Mouse (Mus musculus): Measurements from ENCODE around the gene Stat2. TPM values are rescaled to one million over a fixed set of nuclear protein-coding genes. Genes with fewer than 3 reads are reported as not detected.
A peak's percentile ranks its signal among the peaks of the same experiment; 100 is the strongest.

Gene Stat2
- polyA plus RNA-seq, 1 experiment: 29.7 TPM

GRCm38 (mm10) chr10:128336597-128336996, 66.2 kb downstream of the Stat2 start:
- Histone ChIP-seq H3K9me3 (replicated peaks; ENCODE audit: control insufficient read depth, insufficient read depth, low read length, poor library complexity, severe bottlenecking) (no peaks in the 10 kb centered on the region), H3K4me1 (ENCODE audit: control insufficient read depth, insufficient read depth, low read length) (no peaks in the 10 kb centered on the region), H3K36me3 (ENCODE audit: control insufficient read depth, insufficient read depth, low read length, poor library complexity, severe bottlenecking) (peaks cover 14% of the 10 kb centered on the region), H3K27me3 (ENCODE audit: control insufficient read depth, insufficient read depth, low read length, poor library complexity, severe bottlenecking) (no peaks in the 10 kb centered on the region), H3K27ac (ENCODE audit: insufficient read depth, low read length) (no peak overlapping the region), H3K9ac (ENCODE audit: low read depth, poor library complexity, severe bottlenecking) (peak overlapping the region; percentile 57), H3K4me3 (ENCODE audit: low read depth, low read length) (no peak overlapping the region)
- TF ChIP-seq EP300 (IDR thresholded peaks at IDR 0.05; ENCODE audit: insufficient read depth, low read depth, low read length) (no peak), POLR2A (IDR thresholded peaks at IDR 0.05; ENCODE audit: insufficient read depth, low read length) (no peak), CTCF (IDR thresholded peaks at IDR 0.05; ENCODE audit: low read depth, low read length) (no peak)

- TF ChIP-seq CTCF (IDR thresholded peaks at IDR 0.05; ENCODE audit: low read depth, low read length) (no peak), POLR2A (IDR thresholded peaks at IDR 0.05; ENCODE audit: insufficient read depth, low read length) (peak; percentile 88)
- peak within 1 kb of the TSS; percentile 92 for H3K9ac ChIP-seq (ENCODE audit: low read depth, poor library complexity, severe bottlenecking)
- H3K4me1 ChIP-seq (ENCODE audit: control insufficient read depth, insufficient read depth, low read length): no peaks in the 10 kb centered on the region
- H3K27ac ChIP-seq (ENCODE audit: insufficient read depth, low read length): peak within 1 kb of the TSS; percentile 77
- no peaks in the 10 kb centered on the region for H3K27me3 ChIP-seq (ENCODE audit: control insufficient read depth, insufficient read depth, low read length, poor library complexity, severe bottlenecking)
- H3K9me3 ChIP-seq (replicated peaks; ENCODE audit: control insufficient read depth, insufficient read depth, low read length, poor library complexity, severe bottlenecking): no peaks in the 10 kb centered on the region
- peak within 1 kb of the TSS; percentile 99 for H3K4me3 ChIP-seq (ENCODE audit: low read depth, low read length)
- H3K36me3 ChIP-seq (ENCODE audit: control insufficient read depth, insufficient read depth, low read length, poor library complexity, severe bottlenecking): peaks cover 21% of the 10 kb centered on the region
Observed at GRCm38 (mm10) chr10:128337306-128338181, 67.2 kb downstream of the Stat2 start, which contains the start of gene Cs. Cs (plus strand) TSS chr10:128337734.

- Histone ChIP-seq H3K4me1 (ENCODE audit: control insufficient read depth, insufficient read depth, low read length) (no peaks in the 10 kb centered on the region), H3K27ac (ENCODE audit: insufficient read depth, low read length) (peak overlapping the region; percentile 63), H3K4me3 (ENCODE audit: low read depth, low read length) (peak overlapping the region; percentile 98), H3K27me3 (ENCODE audit: control insufficient read depth, insufficient read depth, low read length, poor library complexity, severe bottlenecking) (no peaks in the 10 kb centered on the region), H3K36me3 (ENCODE audit: control insufficient read depth, insufficient read depth, low read length, poor library complexity, severe bottlenecking) (peaks cover 23% of the 10 kb centered on the region), H3K9ac (ENCODE audit: low read depth, poor library complexity, severe bottlenecking) (peak overlapping the region; percentile 92), H3K9me3 (replicated peaks; ENCODE audit: control insufficient read depth, insufficient read depth, low read length, poor library complexity, severe bottlenecking) (no peaks in the 10 kb centered on the region)
- TF ChIP-seq CTCF (IDR thresholded peaks at IDR 0.05; ENCODE audit: low read depth, low read length) (no peak), EP300 (IDR thresholded peaks at IDR 0.05; ENCODE audit: insufficient read depth, low read depth, low read length) (no peak), POLR2A (IDR thresholded peaks at IDR 0.05; ENCODE audit: insufficient read depth, low read length) (no peak)
Observed at GRCm38 (mm10) chr10:128338415-128338814, 68.1 kb downstream of the Stat2 start.

GRCm38 (mm10) chr10:128338948-128339347, 68.6 kb downstream of the Stat2 start:
- no peaks in the 10 kb centered on the region for H3K4me1 ChIP-seq (ENCODE audit: control insufficient read depth, insufficient read depth, low read length)
- H3K4me3 ChIP-seq (ENCODE audit: low read depth, low read length): no peak overlapping the region
- H3K27me3 ChIP-seq (ENCODE audit: control insufficient read depth, insufficient read depth, low read length, poor library complexity, severe bottlenecking): no peaks in the 10 kb centered on the region
- no peaks in the 10 kb centered on the region for H3K9me3 ChIP-seq (replicated peaks; ENCODE audit: control insufficient read depth, insufficient read depth, low read length, poor library complexity, severe bottlenecking)
- no peak overlapping the region for H3K27ac ChIP-seq (ENCODE audit: insufficient read depth, low read length)
- TF ChIP-seq CTCF (IDR thresholded peaks at IDR 0.05; ENCODE audit: low read depth, low read length) (no peak), EP300 (IDR thresholded peaks at IDR 0.05; ENCODE audit: insufficient read depth, low read depth, low read length) (no peak), POLR2A (IDR thresholded peaks at IDR 0.05; ENCODE audit: insufficient read depth, low read length) (no peak)
- H3K36me3 ChIP-seq (ENCODE audit: control insufficient read depth, insufficient read depth, low read length, poor library complexity, severe bottlenecking): peaks cover 25% of the 10 kb centered on the region
- peak overlapping the region; percentile 92 for H3K9ac ChIP-seq (ENCODE audit: low read depth, poor library complexity, severe bottlenecking)

- Histone ChIP-seq H3K4me3 (ENCODE audit: low read depth, low read length) (no peak overlapping the region), H3K9ac (ENCODE audit: low read depth, poor library complexity, severe bottlenecking) (0 out of 2 replicates have a peak overlapping the region, but pooled peaks have one; percentile 62), H3K36me3 (ENCODE audit: control insufficient read depth, insufficient read depth, low read length, poor library complexity, severe bottlenecking) (peaks cover 25% of the 10 kb centered on the region), H3K9me3 (replicated peaks; ENCODE audit: control insufficient read depth, insufficient read depth, low read length, poor library complexity, severe bottlenecking) (no peaks in the 10 kb centered on the region), H3K27me3 (ENCODE audit: control insufficient read depth, insufficient read depth, low read length, poor library complexity, severe bottlenecking) (no peaks in the 10 kb centered on the region), H3K4me1 (ENCODE audit: control insufficient read depth, insufficient read depth, low read length) (no peaks in the 10 kb centered on the region), H3K27ac (ENCODE audit: insufficient read depth, low read length) (peak overlapping the region; percentile 56; the same call in 1 of the 2 replicates)
- TF ChIP-seq CTCF (IDR thresholded peaks at IDR 0.05; ENCODE audit: low read depth, low read length) (peak; percentile 33), POLR2A (IDR thresholded peaks at IDR 0.05; ENCODE audit: insufficient read depth, low read length) (no peak)
Observed at GRCm38 (mm10) chr10:128340257-128340656, 69.9 kb downstream of the Stat2 start.

Other genes with a start within 250 kb of the Stat2 start
- gene Naca, start 235.0 kb upstream of the Stat2 start, polyA plus RNA-seq (2011; ENCODE audit: insufficient read depth, insufficient read length, low read depth, missing spikeins): 1,269 and 1,335 TPM in 2 replicates
- gene Ptges3, start 211.6 kb upstream of the Stat2 start, polyA plus RNA-seq (2011; ENCODE audit: insufficient read depth, insufficient read length, low read depth, missing spikeins): 759 and 788 TPM in 2 replicates
- gene Atp5b, start 187.3 kb upstream of the Stat2 start, polyA plus RNA-seq (2011; ENCODE audit: insufficient read depth, insufficient read length, low read depth, missing spikeins): 1,323 and 1,329 TPM in 2 replicates
- gene Baz2a, start 179.0 kb upstream of the Stat2 start, polyA plus RNA-seq (2011; ENCODE audit: insufficient read depth, insufficient read length, low read depth, missing spikeins): 166 and 170 TPM in 2 replicates
- gene Rbms2, start 90.3 kb upstream of the Stat2 start, polyA plus RNA-seq (2011; ENCODE audit: insufficient read depth, insufficient read length, low read depth, missing spikeins): 133 and 137 TPM in 2 replicates
- gene Gls2, start 76.1 kb upstream of the Stat2 start, polyA plus RNA-seq (2011; ENCODE audit: insufficient read depth, insufficient read length, low read depth, missing spikeins): 24.3 and 30.9 TPM in 2 replicates
- 21.8 and 21.9 TPM in 2 replicates for gene Spryd4, start 58.8 kb upstream of the Stat2 start, polyA plus RNA-seq (2011; ENCODE audit: insufficient read depth, insufficient read length, low read depth, missing spikeins)
- 0.37 and 0.62 TPM in 2 replicates for gene Mip, start 44.7 kb upstream of the Stat2 start, polyA plus RNA-seq (2011; ENCODE audit: insufficient read depth, insufficient read length, low read depth, missing spikeins)
- gene Timeless, start 38.5 kb upstream of the Stat2 start, polyA plus RNA-seq (2011; ENCODE audit: insufficient read depth, insufficient read length, low read depth, missing spikeins): 57.7 and 64.1 TPM in 2 replicates
- 0.43 TPM in 1 of 2 replicates, not detected in the other for gene Apon, start 16.5 kb upstream of the Stat2 start, polyA plus RNA-seq (2011; ENCODE audit: insufficient read depth, insufficient read length, low read depth, missing spikeins)
- gene Apof, start 1.9 kb upstream of the Stat2 start, polyA plus RNA-seq (2011; ENCODE audit: insufficient read depth, insufficient read length, low read depth, missing spikeins): not detected in 2 replicates
- gene Il23a, start 28.2 kb downstream of the Stat2 start, polyA plus RNA-seq (2011; ENCODE audit: insufficient read depth, insufficient read length, low read depth, missing spikeins): 4.7 and 5.7 TPM in 2 replicates
- 40.5 and 40.8 TPM in 2 replicates for gene Pan2, start 32.8 kb downstream of the Stat2 start, polyA plus RNA-seq (2011; ENCODE audit: insufficient read depth, insufficient read length, low read depth, missing spikeins)
- gene Cnpy2, start 51.9 kb downstream of the Stat2 start, polyA plus RNA-seq (2011; ENCODE audit: insufficient read depth, insufficient read length, low read depth, missing spikeins): 62.9 and 68.4 TPM in 2 replicates
- gene Cs, start 67.2 kb downstream of the Stat2 start, polyA plus RNA-seq (2011; ENCODE audit: insufficient read depth, insufficient read length, low read depth, missing spikeins): 197 and 202 TPM in 2 replicates
- 18.7 and 20.2 TPM in 2 replicates for gene Coq10a, start 98.4 kb downstream of the Stat2 start, polyA plus RNA-seq (2011; ENCODE audit: insufficient read depth, insufficient read length, low read depth, missing spikeins)
- 28.8 and 29.0 TPM in 2 replicates for gene Ankrd52, start 106.6 kb downstream of the Stat2 start, polyA plus RNA-seq (2011; ENCODE audit: insufficient read depth, insufficient read length, low read depth, missing spikeins)
- gene Slc39a5, start 130.7 kb downstream of the Stat2 start, polyA plus RNA-seq (2011; ENCODE audit: insufficient read depth, insufficient read length, low read depth, missing spikeins): 0.31 TPM in 1 of 2 replicates, not detected in the other
- 79.3 and 82.9 TPM in 2 replicates for gene Nabp2, start 140.9 kb downstream of the Stat2 start, polyA plus RNA-seq (2011; ENCODE audit: insufficient read depth, insufficient read length, low read depth, missing spikeins)
- 33.3 and 37.4 TPM in 2 replicates for gene Rnf41, start 141.1 kb downstream of the Stat2 start, polyA plus RNA-seq (2011; ENCODE audit: insufficient read depth, insufficient read length, low read depth, missing spikeins)
- 26.3 and 28.6 TPM in 2 replicates for gene Smarcc2, start 188.7 kb downstream of the Stat2 start, polyA plus RNA-seq (2011; ENCODE audit: insufficient read depth, insufficient read length, low read depth, missing spikeins)
- gene Myl6, start 223.6 kb downstream of the Stat2 start, polyA plus RNA-seq (2011; ENCODE audit: insufficient read depth, insufficient read length, low read depth, missing spikeins): 642 and 680 TPM in 2 replicates
- 9.0 and 12.8 TPM in 2 replicates for gene Myl6b, start 228.1 kb downstream of the Stat2 start, polyA plus RNA-seq (2011; ENCODE audit: insufficient read depth, insufficient read length, low read depth, missing spikeins)